Mouse (Mus musculus) layer of hippocampus, postnatal 25 days (tissue): Measurements from ENCODE around the gene Runx1. TPM values are rescaled to one million over a fixed set of nuclear protein-coding genes. Genes with fewer than 3 reads are reported as not detected.

Experiments
- DNase-seq, 2 experiments: peaks; one replicate each; pipeline ENCODE4 v3.0.0; 2022; ENCODE audit warnings: mixed read lengths in 2 of 2, low spot score in 1 of 2; ENCODE audit errors: extremely low spot score in 1 of 2
- total RNA-seq, 2 experiments: library from RNA; stranded (reverse); gene quantifications; 2 replicates each; pipeline ENCODE4 v1.2.3; 2021

The Runx1 gene
- total RNA-seq, 2 experiments from 2014 or later = 0.74 to 2.1 TPM

DNA sequence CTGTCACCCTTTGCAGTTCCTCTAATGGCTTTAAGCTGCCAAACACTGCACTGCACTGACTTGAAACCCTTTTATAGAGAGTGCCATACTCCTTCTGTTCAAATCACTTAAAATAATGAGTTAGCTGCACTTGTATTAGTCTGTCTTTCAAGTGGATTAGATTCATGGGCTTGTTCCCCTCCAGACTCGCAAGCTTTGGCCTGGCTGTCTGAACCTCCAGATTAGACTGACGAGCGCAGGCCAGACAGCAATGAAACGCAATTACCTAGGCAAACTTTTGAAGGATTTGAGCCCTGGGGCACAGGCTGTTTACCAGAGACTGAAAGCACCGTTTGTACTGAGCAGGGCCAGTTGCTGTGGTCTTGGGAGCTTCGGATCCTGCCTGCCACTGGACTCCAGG lies 198.7 kb downstream of the Runx1 start:
- DNase-seq = no peak

GRCm38 (mm10) chr16:92623953-92624352 lies 202.0 kb downstream of the Runx1 start:
- no peak for DNase-seq

DNA sequence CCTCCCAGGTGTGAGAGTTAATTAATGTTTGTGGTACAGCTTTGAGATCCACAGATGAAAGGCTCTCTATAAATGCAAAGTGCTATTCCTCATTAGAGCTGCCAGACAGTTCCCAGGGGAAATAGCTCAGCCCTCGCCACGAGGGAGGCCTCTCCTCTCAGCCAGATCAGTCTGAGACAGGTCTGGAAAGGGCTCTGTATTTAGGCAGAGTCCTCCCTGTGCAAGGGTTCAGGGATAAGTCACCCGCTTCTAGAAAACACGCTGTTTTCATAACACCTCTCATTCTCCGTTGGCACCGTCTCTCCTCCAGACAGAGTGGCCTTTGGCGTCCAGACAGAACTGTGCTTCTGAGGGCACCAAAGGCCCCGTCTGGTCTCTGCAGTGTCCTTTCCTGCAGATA lies 204.1 kb downstream of the Runx1 start:
- no peak for DNase-seq

DNA sequence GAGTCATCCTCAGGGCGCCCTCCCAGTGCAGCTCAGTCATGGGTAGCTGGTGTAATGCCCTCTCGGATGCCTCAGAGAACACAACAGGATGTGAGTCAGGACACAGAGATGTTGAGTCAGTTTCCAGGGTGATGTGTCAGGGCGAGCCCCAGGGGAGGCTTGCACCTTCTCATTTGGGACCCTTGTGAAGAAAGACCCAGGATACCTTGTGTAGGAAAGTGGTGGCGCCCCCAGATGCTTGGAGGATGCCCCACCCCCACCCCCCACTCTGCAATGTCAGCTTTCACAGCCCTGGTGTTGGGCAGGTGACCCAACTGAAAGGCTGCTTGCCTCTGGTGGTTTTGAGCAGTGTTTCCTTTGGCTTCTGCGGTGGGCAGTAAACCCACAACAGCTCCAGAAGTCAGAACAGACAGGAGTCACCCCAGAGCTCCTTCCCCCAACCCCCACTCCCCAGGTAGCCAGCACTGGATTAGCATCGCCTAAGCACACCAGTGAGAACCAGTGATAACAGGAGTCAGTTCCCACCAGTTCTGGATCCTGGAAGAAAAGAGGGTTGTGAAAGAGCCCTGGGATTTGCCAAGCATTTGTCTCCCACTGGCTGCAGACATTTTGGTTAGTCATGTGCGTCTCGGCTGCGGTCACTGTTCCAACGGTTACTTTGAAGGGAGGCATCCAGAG lies 205.0 kb downstream of the Runx1 start:
- no peak for DNase-seq

DNA sequence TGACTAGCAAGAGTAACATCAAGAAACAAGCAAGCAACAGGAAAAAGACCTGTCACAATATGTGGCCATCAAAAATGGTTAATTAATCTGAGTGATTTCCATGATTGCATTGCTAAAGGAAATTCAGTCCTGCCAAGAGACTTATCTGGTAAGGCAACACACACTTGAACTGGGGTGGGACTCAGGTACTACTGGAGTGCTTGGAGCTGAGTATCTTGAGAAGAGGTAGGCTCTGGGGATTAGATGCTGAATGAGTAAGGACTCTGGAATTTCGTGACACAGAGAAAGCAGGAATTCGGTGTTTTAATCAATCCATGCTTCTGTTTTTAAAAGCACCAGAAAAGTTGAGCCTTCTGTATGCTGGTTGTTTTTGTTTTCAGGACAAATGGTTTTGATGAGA lies 209.1 kb downstream of the Runx1 start:
- DNase-seq = no peak

DNA sequence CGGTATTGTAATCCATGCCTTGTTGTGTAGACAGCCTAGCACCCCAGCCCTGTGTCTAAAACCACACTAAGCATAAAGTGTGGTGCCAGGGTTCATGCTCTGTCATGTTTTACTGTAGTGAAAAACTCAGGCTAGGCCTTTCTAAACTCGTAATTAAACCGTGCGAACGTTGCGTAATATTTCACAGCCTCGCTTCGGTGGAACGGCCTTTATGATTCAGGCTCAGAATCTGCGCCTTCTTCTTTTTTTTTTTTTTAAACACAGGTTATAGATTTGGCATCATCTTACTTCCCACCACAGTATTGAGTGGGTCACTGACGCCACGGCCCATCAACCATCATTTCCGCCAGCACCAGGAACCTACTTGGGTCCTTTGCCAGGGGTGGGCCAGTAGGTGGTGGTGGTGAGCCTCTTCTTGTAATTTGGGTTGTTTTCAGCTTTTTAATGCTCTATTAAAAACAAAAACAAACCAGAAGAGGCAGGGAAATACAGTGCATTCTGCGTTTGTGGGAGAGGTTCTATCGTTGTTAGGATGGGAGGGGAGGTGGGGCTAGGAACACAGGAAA lies 210.6 kb downstream of the Runx1 start:
- no peak for DNase-seq

DNA sequence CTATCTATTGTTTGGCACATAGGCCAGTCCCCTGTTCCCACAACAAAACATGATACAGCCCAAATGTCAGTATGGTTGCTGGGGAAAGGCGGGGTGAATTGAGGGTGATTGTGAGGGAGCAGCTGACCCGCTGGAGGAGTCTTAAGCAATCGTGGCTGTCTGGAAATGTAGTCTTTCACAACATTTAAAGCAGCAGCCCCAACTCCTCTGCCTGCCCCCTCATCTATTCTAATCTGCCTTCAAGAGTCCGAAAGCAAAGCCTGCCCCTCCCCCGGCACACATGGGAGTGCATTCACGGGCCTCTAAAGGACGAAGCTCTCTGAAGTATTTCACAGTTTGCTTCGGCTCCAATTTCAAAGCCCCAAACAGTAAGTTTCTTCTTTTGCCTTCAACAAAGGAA lies 213.4 kb downstream of the Runx1 start:
- DNase-seq = no peak

DNA sequence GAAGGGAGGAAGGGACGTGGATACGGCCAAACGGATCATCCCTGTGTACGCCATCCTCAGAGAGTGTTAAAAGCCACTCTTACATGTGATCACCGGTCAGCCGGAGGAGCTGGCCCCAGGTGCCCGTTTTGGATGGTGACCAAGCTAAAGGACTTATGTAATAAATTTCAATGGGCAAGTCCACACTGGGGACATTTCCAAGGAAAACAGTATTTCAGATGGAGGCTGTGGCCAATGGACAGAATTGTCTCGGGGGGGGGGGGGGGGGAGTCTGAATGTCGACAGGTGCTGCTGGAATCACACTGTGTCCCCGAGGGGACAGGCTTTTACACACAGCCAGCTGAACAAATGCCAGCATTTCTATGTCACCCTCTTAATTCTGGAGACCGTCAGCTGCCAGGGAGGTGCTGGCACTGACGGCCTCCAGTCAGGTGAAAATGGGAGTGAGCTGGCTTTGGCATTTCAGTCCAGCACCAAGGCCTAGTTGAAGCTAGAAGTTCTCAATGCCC lies 214.3 kb downstream of the Runx1 start:
- DNase-seq = no peak

DNA sequence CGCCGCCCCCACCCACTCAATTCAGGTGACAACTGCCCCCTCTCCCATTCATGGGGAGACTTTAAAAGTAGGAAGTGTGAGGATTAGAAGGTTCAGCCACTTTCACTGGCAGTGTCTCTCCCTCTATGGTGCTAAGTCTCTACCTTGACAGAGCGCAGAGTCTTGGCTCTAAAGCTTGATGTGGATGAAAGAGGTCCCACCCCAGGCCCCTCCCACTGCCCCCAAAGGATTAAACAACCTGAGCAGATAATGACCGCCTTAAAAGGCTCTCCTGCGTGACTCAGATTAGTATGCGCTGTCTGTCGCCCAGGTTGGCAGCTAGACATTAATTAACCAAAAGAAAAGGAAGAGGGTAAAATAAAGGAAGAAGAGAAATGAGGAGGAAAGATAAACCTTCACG lies 215.5 kb downstream of the Runx1 start:
- no peak for DNase-seq

- no peak for DNase-seq
These were observed 216.3 kb downstream of the Runx1 start for GRCm38 (mm10) chr16:92609717-92610077.

DNA sequence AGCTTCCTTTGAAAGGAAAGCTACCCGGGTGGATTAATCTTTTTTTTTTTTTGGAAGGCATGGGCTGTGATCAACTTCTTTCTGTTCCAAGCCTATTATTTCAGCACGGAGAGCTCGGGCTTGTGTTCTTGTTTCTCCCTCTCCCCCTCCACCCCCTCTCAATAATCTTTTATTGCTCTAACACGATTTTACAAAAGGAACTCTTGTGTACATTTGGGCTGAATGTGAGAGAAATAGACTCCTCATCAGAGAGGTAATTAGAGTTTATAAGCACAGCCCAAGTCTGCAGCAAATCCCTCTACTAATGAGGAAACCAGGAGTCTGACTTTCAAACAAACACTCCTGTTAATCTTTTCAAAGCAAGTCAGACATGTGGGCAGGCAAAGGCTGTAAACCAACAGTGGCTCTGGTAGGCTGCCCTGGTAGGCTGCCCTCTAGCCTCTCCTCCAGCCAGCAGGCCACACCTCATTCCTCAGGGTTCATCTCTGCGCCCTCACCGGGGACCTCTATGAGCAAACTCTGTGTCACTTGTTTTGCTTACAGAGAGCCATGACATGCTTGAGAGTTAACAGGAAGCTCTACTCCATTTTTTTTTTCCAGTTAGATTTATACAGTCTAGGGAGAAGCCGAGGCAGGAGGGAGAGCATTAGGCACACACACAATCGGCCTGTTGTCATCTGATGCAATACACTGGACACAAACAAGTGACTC lies 216.8 kb downstream of the Runx1 start:
- no peak for DNase-seq

DNA sequence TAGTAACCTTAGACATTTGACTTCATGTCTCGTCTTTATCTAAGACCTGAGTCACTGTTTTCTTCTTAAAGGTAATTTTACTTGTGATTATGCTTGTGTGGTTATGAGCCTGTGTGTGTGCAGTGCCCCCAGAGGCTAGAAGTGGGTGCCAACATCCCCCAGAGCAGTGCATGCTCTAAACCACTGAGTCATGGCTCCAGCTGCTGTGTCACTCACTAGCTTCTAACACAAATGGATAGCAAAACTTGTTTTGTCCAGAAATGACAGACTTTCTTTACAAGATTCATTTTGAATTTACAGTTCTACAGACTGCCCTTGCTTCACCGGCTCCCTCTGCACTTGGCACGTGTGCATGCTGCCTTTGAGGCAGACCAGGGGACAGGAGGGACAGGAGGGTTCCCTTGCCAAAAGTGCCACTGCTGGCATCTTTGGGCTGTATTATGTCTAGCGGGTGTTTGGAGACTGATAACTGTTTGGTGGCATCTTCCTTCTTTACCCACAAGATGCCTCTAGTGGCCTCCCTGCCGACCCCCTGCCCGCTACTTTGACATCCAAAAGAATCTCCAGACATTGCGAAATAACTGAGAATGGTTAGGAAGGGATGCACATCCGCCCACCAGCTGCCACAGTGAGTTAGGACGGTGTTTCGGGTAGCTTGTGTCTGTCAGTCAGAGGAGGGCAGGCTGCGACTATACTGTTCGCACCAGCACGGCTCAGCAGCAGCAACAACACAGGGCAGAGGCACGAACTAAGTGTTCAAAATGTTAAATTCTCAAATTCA lies 217.6 kb downstream of the Runx1 start:
- no peak for DNase-seq

DNA sequence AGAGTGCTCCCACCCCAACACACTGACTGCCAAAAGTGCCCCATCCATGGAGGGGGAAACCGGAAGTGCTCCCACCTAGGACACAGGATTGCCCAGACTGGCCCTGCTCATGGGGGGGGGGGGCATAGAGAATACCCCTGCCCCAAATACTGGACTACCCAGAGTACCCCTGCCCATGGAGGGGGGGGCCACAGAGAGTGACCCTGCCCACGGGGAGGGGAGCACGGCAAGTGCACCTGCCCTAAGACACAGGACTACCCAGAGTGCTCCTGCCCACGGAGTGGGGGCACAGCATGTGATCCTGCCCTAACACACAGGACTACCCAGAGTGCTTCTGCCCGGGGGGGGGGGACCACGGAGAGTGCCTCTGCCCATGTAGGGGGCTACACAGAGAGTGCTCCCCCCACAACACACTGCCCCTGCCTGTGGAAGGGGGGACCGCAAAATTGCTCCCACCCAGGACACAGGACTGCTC lies 219.4 kb downstream of the Runx1 start:
- no peak for DNase-seq

GRCm38 (mm10) chr16:92605606-92606490 lies 220.1 kb downstream of the Runx1 start:
- DNase-seq = peak; percentile 6 to 14

DNA sequence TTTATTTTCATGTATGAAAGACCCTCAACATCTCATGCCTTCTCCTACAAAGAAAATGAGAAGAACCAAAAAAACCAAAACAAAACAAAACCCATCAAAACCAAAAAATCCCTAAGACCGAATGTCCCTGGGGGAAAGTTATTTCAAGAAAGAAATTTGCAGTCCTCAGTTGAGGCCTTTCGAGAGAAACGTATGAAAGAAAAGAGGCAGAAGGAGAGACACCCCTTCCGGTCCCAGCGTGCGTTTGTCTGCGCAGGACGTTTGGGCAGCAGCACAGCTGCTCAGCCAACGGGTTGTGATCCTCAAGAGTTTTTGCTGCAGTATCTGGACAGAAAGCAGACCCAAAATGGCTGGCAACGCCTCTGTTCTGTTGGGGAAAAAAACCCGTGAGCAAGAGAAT lies 223.4 kb downstream of the Runx1 start:
- DNase-seq = no peak

DNA sequence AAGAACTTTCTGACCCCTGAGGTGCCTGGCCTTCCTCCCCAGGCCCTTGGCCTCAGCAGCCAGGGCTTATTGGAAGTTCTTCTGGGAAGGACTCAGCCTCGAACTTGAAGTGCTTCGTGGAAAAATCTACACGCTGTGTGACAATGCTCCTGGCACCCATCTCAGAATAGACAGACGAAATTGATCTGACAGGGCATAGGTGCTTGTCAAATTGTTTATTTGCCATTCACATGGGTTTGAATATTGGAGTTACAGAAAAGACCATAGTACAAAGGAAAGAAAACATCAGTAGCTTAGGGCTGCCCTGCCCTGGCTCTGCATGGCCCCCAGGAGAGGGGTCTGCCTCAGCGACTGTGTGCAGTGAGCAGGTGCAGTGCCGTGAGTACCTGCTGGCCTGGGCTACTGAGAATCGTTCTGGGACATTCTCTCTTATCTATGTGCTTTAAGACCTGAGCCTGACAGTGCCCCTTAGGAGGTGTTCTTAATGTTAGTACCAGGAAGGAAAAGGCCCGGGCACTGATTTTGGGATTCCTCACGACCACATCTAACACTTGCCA lies 224.6 kb downstream of the Runx1 start:
- DNase-seq = no peak

- no peak for DNase-seq
These were observed 226.5 kb downstream of the Runx1 start for GRCm38 (mm10) chr16:92599451-92599850.

DNA sequence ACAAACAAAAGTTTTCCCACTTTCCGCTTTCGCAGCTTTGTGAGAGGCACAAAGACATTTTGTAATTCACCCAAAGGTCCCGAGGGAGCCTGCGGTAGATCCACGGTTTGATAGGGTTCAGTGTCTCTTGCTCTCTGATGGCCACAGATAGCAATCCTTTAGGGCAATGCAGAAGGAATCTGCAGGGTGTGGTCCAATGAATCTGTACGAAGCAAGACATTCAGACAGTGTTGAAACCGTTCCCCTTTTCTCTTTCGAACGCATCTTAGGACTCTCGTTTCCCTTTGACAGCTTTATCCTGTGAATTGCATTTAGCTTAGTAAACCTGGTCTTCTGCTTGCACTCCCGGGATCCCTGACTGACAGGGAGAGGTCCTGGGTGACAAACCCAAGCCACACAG lies 228.3 kb downstream of the Runx1 start:
- no peak for DNase-seq

DNA sequence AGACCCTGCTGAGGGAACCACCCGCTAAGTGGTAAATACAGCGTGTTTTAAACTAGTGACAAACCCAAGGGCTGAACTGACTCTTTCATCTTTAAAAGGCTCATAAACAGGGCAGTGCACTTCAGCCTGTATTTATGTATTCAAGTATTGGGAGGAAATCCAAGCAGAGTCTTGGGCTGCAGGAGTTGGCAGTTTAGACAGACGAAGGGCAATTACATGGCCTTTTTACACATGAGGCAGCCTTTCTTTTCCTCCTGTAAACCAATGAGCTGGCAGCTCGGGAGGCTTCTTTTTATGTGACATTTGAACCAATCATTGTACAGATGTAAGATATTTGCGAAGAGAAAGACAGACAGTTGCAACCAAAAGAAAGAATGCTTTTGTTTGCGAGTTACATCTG lies 233.7 kb downstream of the Runx1 start:
- DNase-seq = no peak

DNA sequence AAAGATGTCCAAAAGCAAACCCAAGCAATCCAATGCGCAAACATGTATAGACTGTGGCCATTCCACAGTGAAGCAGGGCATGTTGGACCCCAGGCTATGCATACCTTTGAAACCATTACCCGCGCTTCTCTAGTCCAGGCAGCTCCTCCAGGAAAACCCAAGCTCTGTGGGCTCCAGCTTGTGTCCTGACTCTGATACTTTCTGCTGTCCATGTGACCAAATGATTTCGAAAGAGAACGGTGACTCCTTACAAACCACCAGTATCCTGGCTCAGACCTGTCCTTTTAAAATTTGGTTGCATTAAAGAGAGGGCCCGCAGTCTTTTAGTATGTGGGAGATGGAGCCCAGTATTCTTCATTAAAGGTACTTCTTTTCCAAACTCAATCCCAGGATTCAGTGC lies 234.2 kb downstream of the Runx1 start:
- no peak for DNase-seq
